Mouse (Mus musculus) bone marrow, adult 2 months (tissue): ENCODE measurements at regions not wholly inside any gene's neighbourhood (a gene's known extent, or its start where the extent isn't known, plus 50 kb on each side); places are given as distances from the start of the nearest gene placed in this dataset.

Experiments used
- H3K27ac ChIP-seq: fragments of 200-500 bp; 2 replicates; pipeline ENCODE4 v1.5.1; 2012; ENCODE audit warnings: low read depth, mild to moderate bottlenecking, control low read depth, inconsistent platforms, low read length; ENCODE audit not compliant: control insufficient read depth, poor library complexity, insufficient read depth
- H3K4me1 ChIP-seq: fragments of 200-500 bp; 2 replicates; pipeline ENCODE4 v1.6.1; 2011; ENCODE audit warnings: low read length; ENCODE audit not compliant: control insufficient read depth, insufficient read depth
- H3K4me3 ChIP-seq: fragments of 200-500 bp; replicated peaks from 2 replicates; pipeline ENCODE3; 2011; ENCODE audit warnings: mild to moderate bottlenecking, low read depth, low read length, control low read depth; ENCODE audit not compliant: control insufficient read depth
- CTCF ChIP-seq: fragments of 200-500 bp; IDR thresholded peaks from 2 replicates; pipeline ENCODE4 v1.5.1; 2011; ENCODE audit warnings: low read length, control low read depth; ENCODE audit not compliant: control insufficient read depth, insufficient read depth
- POLR2A ChIP-seq: fragments of 200-500 bp; IDR thresholded peaks from 2 replicates; pipeline ENCODE4 v1.6.1; 2011; ENCODE audit warnings: low read depth, mild to moderate bottlenecking, control low read depth, low read length, borderline replicate concordance; ENCODE audit not compliant: control insufficient read depth
- WGBS: fragments of 180-500 bp; shearing (Covaris S2); methylation state at CpG from one replicate; pipeline ENCODE4 v1.1.7; 2018; 5-methylcytosine and 5-hydroxymethylcytosine counted together

DNA sequence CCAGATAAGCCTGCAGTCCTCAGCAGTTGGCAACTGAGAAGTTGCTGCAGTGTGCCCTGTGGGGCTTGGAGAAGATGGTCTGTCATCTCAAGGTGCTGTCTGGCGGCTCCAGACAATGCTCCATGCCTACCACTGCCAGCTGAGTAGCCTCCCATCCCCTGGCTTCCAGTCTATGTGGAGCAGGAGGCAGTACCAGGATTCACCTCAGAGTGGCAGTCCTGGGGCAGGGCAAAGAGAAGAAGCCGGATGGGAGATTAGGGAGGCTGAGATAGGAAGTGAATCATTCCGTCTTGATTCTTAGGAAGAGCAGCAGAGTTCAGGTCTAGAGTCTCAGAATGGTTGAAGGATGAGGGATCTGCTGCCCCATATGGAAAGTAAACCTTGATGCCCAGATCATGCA is 198.1 kb upstream of the H2al1a start:
- TF ChIP-seq CTCF (no peak), POLR2A (no peak)
- Histone ChIP-seq H3K4me3 (no peak overlapping the region), H3K27ac (no peak overlapping the region), H3K4me1 (no peaks in the 10 kb centered on the region)
- WGBS = 40% methylated on average over 3 of the region's 3 CpGs

DNA sequence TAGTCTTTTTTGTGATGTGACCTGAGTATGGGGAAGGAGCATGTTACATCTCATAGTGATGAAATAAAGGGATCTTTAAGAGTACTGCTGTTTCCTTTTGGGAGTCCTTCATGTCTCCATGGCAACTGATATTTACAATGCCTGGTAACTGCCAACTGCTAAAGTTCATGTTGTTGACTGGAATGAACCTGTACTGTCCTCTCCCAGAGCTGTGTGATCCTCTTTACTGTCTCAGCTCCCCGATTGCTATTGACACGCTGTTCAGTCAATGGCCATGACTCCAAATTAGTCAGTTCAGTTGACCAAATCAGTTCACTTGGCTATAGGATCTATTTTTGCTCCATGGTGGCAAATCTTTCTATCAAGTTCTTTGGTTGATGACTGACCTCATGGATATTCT is 167.8 kb upstream of the H2al1a start:
- TF ChIP-seq POLR2A (no peak), CTCF (no peak)
- Histone ChIP-seq H3K27ac (no peak overlapping the region), H3K4me3 (no peak overlapping the region), H3K4me1 (no peaks in the 10 kb centered on the region)
- 83% methylated on average over 2 of the region's 2 CpGs for WGBS

GRCm38 (mm10) chrX:11139971-11140421 is 159.1 kb upstream of the H2al1a start:
- TF ChIP-seq CTCF (no peak), POLR2A (no peak)
- 66% methylated on average over 8 of the region's 8 CpGs for WGBS
- Histone ChIP-seq H3K4me3 (no peak overlapping the region), H3K4me1 (no peaks in the 10 kb centered on the region), H3K27ac (no peak overlapping the region)

DNA sequence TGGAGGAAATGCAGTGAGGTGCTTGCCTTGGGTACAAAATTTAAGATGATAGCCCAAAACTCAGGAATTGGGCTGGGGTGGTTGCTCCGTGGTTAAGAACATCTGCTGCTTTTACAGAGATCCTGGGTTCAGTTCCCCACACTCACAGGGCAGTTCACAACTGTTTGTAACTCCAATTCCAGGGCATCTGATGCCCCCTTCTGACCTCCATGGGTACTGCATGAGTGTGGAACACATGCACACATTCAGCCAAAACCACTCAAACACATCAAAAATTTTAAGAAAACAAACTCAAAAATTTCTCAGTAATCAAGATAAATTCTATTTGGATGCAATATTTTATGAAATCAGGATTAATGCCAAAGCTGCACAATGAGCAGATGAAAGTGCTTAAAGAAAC is 157.8 kb upstream of the H2al1a start:
- WGBS = 67% methylated on average over 1 of the region's 1 CpGs
- Histone ChIP-seq H3K27ac (no peak overlapping the region), H3K4me1 (no peaks in the 10 kb centered on the region), H3K4me3 (no peak overlapping the region)
- TF ChIP-seq POLR2A = no peak
- TF ChIP-seq CTCF = peak; percentile 22; the same call in 1 of the 2 replicates

GRCm38 (mm10) chrX:11158416-11158815 is 140.6 kb upstream of the H2al1a start:
- H3K27ac ChIP-seq = no peak overlapping the region
- 21% methylated on average over 2 of the region's 2 CpGs for WGBS
- no peak overlapping the region for H3K4me3 ChIP-seq
- TF ChIP-seq POLR2A (no peak), CTCF (no peak)
- no peaks in the 10 kb centered on the region; the same call in 1 of the 2 replicates for H3K4me1 ChIP-seq

DNA sequence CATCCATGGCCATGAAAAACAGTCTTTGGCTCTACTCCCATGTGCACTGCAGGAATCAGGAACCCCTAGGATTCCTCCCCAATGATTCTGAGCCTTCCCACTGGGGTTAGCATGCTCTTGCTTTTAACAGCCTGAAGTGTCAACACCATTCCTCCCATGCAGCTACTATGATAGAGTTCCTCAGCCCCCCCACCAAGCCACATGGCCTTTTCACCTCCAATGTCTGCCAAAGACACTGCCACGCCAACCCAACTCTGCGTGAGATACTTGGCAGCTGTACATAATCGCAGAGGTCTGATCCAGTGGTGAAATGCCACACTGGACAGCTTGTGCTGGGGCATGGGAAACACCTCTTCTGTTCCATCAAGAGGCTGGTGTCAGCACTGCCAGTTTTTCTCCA is 128.6 kb upstream of the H2al1a start:
- no peak overlapping the region for H3K27ac ChIP-seq
- H3K4me3 ChIP-seq = no peak overlapping the region
- no peaks in the 10 kb centered on the region for H3K4me1 ChIP-seq
- 92% methylated on average over 3 of the region's 3 CpGs for WGBS
- TF ChIP-seq POLR2A = no peak
- no peak for TF ChIP-seq CTCF

DNA sequence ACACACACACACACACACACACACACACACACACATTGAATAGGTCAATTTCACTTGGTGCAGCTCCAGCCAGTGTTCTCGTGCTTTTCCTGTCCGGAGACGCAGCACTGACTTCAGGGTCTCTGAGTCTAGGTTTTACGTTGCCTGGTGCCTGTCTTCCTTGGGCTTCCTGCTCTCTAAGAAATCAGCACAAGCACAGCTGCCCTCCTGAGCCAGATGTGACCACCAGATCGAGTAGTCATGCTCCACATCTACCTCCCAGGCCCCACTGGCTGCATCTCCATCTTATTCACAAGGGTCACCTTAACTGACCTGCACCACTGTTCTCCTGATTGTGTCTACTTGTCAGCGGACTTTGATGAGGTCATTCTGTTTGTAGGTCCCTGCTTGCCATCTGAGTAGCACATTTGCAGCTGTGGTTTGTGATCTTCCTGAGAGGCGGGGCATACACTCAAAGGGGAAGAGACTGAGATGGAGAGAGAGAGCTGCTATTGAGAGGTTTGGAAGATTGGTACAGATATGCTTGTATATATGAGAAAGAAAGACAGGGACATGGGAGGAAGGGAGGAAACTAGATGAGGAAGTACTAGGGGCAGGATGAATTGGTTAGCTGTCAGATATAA is 118.8 kb upstream of the H2al1a start:
- TF ChIP-seq CTCF = no peak
- TF ChIP-seq POLR2A = no peak

DNA sequence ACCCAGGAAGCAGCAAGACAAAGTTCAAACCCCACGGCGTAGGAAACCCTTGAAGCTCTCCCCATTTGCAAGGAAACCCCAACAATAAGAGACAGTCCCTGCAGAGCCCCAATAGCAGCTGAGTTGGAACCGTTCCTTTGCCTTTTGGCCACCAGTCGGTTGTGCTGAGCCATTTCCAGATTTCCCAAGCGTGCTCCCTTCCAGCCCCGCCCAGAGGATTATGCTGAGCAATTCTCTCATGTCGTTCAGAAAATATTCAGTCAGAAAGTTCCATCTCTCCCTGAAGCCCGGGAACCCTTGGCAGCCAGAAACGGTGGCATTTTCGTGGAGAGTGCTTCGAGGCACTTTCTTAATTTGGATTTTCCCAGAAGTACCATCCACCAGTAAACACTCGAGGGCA is 117.2 kb upstream of the H2al1a start:
- Histone ChIP-seq H3K4me3 (no peak overlapping the region), H3K27ac (no peak overlapping the region), H3K4me1 (no peaks in the 10 kb centered on the region)
- WGBS = 67% methylated on average over 12 of the region's 12 CpGs
- TF ChIP-seq CTCF (no peak), POLR2A (no peak)

More for the DNA sequence above, 118.8 kb upstream of the H2al1a start:
- WGBS = 26% methylated on average over 7 of the region's 7 CpGs
- Histone ChIP-seq H3K4me3 (no peak overlapping the region), H3K27ac (no peak overlapping the region), H3K4me1 (no peaks in the 10 kb centered on the region)

GRCm38 (mm10) chrX:11190851-11191250 is 108.2 kb upstream of the H2al1a start:
- 86% methylated on average over 6 of the region's 6 CpGs for WGBS
- no peak overlapping the region for H3K4me3 ChIP-seq
- no peak overlapping the region for H3K27ac ChIP-seq
- no peaks in the 10 kb centered on the region for H3K4me1 ChIP-seq
- TF ChIP-seq CTCF (no peak), POLR2A (no peak)
